Mouse (Mus musculus): ENCODE results near the gene Uck2.

Gene Uck2

DNA sequence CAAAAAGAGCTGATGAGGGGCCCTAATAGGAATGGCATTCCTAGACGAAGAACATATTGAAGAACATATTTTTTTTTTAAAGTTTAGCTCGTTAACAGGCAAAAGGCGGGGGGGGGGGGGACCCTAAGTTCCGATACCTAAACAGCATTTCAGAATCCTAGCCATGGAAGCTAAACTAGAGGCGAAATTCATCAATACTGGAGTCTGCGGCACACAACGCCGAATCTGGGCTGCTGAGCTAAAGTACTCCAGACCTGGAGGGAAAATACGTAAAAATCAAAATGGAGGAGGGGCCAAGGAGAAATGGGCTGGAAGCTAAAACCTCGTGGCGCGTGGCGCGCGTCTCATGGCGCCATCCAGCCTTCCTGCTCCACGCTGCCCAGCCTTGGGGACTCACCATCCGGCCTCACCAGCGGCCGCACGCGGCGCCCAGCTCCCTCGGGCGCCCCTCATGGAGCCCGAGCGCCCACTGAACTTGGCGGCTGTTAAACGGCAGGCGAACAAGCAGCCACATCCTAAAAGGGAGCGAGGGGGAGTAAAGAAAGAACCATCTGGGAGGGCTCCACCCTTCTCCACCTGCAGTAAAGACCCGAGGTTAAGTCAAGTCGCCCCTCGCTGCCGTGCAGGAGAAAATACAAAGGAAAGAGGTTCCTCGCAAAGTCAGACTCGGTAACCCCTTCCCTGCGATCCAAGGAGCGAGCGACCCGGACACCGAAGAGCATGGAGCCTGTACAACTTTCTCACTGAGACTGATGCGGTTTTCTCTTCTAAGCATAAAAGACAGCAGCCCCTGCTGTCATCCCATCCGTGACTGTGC, 1.5 kb downstream of the Uck2 start:
- DNase-seq: peak; percentile 47 to 54

DNA sequence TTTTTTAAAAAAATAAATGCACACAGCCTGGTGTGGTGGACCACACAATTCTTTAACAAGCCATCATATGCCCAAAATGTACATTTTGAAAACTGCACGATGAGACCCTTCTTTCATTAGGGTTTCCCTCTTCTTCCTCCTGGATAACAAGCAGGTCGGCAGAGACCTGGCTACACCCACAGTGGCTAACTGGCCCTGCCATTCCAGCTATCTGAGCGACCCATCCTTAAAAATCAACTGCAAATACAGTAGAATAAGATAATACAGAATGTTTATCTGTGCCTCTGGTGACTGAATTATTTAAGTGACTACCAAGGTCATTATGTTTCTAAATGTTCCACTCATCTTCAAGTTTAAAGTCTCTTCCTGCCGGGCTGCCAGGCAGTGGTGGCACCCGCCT, 2.4 kb downstream of the Uck2 start:
- no peak for DNase-seq

DNA sequence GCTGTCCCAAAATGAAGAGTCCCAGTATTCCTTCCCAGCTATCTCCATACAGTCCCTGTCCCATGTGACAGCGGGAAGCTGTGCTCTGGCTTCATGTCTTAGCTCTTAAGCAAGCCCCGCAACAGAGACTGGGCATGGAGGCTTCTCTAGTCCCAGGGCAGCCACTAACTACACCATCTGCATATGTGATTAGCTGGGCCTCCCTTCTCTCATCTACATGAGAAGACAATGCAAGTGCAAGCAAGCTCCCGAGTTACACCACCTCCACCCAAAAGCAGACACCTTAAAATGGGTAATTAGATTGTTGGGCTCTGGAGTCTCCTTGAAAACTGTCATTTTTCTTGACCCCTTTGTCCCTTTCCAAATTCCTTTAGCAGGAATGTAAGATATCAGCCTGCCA, 3.0 kb downstream of the Uck2 start:
- DNase-seq: no peak

DNA sequence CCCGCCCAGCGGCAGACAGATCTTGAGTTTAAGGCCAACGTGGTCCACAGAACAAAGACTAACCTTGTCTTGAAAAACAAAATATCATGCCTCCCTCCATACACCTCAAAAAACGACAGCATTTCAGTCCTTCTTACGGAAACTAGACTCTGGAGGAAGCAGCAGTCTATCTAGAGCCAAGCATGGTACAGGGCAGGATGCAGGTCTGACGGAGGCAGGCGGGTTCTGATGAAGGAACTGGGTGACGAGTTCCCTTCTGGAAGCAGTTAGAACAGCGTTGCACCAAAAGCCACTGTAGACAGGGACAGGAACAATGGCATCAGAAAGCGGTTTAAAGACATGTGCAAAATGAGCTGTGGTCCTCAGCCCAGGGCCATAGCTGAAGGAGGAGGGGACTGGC, 5.1 kb downstream of the Uck2 start:
- no peak for DNase-seq

DNA sequence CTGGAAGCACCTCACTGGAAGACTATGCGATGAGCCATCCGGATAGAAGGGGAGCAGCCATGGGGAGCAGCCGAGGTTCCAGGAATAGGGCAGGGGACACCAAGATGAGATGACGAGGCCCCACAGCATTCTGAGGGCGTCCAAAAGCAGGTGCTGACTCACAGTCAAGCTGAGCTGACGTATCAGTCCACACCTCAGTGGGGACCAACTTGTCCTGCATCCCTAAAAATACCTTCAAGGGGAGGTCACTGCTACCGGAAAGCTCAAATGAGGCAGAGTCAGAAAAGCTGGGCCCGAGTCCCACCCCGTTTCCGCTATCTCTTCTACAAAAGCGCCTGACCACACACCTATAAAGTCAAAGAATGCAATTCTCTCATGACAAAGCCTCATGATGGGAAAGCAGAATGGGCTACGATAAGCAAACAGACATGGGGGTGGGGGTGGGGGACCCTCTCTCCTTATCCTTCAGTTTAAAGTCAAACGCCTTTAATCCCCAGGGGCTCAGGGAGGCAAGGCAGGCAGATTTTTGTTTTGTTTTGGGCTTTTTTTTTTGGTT, 5.9 kb downstream of the Uck2 start:
- DNase-seq: no peak

DNA sequence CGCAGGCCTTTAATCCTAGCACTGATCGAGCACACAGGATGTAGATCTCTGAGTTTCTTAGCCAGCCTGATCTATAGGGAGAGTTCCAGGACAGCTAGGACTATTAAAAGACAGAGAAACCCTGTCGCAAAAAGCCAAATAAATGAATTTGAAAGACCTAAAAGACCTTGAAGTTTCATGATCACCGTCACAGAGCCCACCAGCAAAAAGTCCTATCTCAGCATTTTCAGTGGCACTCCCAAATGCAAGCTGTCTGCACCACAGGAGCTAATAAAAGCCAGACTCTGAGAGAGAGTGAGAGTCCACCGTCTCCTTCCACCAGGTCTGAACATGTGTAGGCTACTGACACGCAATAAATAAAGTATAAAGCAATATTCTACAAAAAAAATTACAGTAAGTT, 6.7 kb downstream of the Uck2 start:
- DNase-seq: no peak

DNA sequence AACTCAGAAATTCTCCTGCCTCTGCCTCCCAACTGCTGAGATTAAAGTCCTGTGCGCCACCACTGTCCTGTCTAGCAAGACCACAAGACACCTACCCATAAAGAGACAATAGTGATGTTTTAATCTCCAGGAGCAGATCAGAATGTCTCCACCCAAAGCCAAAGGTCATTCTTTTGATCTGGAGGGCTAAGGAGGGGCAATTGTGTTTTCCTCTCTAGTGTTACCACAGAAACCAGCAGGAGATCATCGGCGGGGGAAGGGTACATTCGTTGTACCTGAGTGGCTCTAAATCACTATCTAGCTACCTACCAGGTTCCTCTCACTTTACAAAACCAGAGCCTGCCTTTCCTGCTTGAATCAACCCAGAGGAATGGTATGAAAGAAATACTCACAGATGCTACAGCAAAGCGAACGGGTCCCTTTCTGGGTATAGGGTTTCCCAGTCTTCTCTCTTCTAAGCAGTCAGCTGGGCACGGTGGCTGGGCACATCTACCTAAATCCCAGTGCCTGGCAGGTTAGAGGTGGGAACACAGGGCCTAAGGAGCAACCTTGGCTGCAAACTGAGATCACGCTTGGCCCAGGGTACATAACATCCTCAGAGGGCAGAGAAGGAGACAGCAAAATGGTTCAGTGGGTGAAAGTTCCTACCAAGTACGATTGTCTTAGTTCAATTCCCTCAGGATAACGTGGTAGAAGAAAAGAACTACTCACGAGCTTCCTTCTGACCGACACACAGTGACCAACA, 10.3 kb downstream of the Uck2 start:
- no peak for DNase-seq

DNA sequence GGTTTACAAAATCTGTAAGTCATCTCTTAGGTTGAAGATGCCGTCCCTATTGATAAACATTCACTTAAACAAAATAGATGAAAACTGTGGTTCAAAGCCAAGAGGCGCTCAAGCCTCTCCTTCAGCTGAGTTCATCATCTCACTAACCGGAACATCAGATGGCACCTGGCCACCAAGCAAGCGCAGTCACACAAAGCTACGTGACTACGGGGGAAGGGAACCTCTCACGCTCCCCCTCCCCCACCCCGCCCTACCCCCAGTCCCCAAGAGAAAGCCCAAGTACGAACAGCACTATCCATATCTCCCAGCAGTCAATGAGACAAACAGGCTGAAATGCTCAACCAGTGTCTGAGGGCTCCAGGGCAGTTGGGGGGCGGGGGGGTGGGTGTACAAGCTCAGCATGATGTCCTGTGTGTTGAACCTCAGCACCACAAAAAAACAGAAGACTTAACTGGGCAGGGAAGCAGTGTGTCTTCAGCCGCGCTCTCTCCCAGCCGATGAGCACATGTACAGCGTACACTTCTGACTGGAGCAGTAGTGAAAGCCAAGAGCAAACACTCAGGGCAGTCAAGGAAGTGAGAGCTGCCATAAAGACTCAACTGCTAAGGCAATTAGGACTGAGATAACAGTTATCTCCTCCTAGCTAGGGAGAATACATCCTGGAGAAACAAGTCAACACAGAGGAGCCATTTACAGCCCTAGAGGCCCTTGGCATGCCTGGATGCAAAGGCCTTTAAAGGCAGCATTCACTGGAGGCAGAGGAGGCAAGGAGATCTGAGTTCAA, 11.5 kb downstream of the Uck2 start:
- no peak for DNase-seq

DNA sequence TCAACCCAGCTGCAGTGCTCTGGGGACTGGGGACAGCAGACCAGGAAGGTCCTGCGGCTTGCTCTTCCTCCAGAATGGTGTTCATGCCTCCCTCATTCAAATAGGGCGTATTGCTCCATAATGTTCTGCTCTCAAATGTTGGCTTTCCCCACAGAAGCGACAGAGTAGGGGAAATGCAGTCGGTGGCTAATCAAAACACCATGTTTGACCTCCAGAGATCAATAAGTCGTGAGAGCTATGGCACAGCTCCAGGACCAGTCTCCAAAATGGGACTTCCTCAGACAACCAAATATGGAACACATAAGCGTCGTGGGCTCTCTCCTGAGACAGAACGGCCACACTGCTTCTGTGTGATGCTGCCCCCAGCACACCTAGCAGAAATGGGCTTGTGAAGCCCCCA, 13.3 kb downstream of the Uck2 start:
- no peak for DNase-seq

DNA sequence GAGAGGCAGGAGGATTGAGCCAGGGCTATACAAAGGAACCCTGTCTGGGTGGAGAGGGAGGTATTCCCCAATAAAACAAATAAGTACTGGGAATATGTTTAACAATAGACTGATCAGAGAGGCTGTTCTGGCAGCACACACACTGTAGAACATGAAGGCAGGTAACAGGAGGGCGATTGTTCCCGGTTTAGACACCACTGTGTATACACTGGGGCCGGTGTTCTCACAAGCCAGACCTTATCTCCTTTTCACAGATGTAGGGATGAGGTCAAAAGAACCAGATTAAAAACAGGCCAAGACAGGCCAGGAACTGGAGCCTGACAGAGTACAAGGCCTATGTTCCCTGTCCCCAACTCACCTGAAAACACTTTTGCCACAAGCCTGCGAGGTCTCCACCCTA, 13.8 kb downstream of the Uck2 start:
- DNase-seq: no peak

DNA sequence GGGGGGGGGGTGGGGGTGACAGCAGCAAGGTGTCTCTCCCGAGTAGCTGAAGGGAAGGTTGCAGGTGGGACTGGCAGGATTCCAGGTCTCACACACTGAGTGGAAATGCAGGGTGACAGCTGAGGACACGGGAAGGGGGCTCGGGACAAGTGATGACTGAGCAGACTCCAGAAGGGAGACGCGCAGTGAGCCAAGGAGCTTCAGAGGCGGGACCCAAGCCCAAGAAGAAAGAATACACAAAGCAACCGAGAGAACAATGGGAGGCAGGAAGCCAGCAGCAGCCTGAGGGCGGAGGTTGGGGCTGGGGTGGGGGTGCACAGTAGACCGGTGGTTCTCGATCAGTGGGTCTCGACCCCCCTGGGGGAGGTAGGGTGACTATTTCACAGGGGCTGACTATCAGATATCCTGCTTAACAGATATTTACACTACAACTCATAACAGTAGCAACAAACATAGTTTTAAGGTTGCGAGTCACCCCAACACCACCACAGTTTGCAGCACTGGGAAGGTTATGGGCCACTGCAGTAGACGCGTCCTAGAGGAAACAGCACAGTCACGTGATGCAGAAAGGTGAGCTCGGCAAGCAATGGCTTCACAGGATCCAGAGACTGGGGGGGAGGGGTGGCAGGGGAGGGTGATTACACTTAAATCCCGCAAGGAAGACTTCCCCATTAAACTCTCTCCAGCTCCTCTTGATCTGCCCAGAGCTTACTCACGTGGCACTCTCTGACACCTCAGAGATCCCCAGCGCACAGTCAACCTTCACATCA, 14.6 kb downstream of the Uck2 start:
- no peak for DNase-seq

DNA sequence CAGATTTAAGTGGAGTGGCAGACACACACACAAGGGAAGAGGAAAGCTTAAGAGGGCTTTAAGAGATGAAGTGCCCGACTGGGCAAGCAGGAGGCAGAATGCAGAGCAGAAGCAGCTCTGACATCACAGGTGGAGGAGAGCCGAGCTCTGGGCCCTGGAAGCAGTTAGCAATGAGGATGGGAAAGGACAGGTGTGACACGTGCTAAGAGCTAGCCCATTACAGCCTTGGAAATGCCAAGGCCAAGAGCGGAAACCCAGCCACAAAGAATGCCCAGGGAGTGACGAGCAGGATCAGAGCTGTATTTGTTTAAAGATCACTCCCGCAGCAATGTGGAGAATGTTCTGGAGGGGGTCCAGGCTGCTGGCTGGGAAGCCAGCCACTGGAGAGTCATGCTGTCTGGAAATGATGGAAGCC, 15.3 kb downstream of the Uck2 start:
- peak; percentile 62 to 68 for DNase-seq

DNA sequence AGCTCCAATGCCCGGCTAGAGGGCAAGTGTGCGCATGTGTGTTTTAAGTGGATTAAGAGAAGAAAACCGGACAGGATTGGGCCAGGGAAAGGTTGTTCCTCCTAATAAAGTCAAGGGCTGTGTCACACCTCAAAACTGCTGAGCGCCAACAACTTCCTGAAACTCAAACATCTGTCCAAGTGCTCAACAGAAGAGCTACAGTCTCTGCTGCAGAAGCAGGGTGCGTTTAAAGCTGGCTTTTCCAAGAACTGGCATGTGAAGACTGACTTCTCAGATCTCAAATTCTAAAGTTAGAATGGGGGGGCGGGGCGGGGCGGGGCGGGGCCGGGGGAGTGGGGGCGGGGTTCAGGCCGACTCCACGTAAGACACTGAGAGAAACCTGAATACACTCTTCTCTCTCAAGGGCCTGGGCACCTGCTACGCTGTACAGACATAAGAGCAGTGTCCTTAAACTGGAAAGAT, 15.7 kb downstream of the Uck2 start:
- no peak for DNase-seq

DNA sequence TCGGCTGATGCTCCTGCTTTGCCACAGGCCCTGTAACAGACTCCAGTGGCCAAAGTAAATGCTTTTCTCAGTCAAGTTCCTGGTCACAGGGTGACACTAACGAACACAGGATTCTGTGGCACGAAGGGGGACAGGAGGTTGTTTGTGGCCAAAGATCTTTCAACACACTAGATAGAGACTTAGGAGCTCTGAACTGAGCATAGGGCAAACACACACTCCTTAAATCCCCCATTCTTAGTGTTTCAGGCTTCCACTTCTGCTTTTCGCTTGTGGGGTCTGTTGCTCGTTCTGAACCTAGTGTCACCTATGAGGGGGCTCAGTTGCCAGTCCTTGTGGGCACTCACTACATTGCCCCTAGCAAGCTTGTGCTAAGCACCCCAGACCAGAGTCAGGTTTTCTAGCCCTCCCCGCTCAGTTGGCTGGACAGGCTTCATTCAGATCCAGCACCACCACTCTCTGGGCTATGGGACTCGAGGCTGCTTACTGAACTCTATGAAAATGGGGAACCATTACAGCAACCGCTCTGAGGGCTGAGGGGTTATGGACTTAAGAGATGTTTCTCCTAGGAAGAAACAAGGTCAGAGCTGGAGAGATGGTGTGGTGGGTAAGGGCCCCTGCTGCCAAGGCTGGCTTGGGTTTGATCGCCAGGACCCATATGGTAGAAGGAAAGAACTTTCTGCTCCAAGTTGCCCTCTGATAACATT, 16.6 kb downstream of the Uck2 start:
- DNase-seq: no peak

DNA sequence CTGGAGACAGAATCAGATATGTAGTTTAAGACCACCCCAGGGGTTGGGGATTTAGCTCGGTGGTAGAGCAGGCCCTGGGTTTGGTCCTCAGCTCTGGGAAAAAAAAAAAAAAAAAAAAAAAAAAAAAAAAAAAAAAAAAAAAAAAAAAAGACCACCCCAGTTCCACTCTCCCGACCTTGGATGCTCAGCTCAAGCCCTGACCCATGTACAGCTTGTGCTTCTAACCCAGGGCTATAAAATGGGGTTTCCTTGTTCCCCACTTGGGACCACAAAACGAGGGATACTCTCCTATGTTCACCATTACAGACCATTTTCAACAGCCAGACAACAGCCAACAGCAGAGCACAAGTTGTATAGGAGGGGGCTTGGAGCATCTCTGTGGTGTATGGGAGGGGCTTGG, 18.4 kb downstream of the Uck2 start:
- DNase-seq: no peak

DNA sequence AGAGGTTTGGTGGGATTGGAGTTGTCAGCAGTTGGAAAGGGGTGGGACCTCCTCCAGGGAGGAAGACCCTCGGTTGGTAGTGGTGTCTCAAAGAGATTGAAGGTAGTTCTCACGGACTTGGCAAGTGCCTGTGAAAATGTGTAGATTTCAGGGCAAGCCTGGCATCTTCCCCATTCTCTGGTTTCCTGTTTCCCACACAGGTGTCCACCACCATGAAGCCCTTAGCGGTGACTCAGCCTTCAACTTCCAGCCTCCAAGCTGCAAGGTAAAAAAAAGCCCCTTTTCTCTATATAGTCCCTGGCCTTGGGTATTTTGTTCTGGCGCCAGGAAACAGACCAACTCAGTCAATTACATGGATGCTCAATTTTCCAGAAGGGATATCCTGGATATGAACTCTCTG, 19.8 kb downstream of the Uck2 start:
- no peak for DNase-seq

DNA sequence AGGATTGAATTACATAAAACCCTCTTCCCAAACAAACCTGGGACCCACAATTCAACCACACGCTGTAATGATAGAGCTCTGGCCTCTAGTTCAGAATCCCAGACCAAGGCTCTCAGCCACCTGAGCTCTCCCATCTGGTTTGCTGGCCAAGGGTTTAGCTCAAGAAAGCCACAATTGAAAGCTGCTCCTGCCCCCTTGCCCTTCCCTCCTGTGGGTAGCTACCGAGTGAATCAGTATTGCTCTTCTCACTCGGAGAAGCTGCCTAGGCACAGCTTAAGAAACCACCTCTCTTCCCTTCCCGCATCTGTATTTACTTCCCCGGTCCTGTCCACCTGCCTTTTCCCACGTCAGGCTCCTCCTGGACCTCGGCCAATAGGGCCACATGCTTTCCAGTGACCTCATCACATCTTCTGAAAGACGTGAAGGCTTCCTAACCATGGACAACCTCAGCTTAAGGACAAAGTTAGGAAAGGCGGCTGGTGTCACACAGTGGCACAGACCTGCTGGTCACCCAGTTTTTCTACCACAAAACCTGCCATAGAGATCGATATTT, 22.6 kb downstream of the Uck2 start:
- peak; percentile 34 to 39 for DNase-seq

DNA sequence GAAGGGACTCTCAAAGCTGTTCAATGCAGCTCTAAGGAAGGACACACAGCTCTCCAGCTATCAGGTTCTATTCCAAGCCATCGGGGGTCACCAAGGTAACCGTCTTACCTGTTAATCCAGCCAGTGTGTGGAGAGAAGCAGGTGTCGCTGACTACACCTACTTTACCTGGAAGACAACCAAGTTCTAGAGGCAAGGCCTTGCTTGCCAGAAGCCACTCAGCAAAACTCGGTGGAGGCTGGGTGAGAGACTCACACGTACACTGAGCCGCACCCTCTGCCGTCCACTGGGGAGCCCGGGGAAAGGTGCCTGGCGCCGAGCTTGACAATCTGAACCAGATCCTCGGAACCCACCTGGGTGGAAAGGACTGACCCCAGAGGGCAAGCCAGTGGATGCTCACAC, 23.4 kb downstream of the Uck2 start:
- DNase-seq: no peak

DNA sequence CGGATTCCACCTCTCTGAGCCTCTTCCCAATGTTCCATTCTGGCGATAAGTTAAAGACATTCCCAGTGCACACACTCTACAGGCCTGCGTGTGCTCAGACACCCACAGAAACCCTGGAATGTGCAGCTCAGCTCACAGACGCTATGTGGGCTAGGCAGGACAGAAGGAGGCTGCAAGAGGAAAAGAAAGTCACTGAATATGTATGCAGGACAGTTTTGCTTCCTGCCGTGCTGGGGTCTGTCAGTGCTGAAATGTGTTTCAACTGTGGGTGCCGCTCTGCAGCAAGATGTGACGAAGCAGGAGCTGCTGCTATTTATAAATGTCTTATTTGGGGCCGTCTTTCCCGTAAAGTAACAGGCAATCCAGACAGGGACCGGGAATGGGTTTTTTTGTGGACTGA, 25.4 kb downstream of the Uck2 start:
- DNase-seq: no peak

DNA sequence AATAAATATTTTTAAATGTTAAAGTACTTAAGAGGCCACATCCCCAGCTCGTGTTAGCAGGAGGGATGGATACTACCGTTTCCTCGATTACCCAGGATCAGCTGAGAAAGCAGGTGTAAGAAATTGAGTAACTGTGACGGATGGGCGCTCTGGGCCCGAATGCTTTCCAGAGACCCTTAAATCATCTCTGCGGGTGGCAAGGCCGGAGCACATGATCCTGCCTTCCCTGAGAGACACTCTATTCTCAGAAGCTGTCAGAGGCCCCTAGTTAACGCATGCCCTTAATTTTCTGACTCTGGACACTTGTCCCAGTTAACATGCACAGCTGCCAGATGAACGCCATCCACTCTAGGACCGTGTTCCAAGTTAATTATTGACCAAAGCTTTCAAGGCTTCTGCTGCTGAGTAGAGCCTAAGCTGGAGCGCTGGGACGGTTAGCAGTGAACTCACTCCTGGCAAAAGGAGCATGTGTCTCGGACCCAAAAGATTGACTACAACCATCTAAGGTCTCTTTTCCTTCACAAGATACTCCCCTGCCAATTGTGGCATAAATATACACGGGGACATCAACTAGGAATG, 28.3 kb downstream of the Uck2 start:
- no peak for DNase-seq

DNA sequence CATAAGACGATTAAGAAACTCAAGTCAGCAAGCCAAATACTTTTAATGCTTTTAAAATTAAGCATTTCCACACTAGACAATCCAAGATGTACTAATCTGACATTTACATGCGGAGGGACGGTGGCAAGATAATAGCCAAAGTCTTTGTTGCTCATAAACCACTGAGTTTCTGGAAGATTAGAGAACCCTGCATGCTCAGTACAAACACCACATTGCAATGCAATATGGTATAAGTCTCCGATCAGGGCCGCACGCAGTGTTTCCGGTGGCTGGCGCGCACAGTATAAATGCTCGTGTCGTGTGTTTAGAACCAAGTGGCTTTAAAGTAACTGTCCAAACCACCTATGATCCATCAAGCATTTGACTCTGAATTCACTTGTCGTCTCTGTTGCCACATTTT, 31.5 kb downstream of the Uck2 start:
- no peak for DNase-seq
